Mouse (Mus musculus): Measurements from ENCODE around the gene Fam205a1. TPM values are rescaled to one million over a fixed set of nuclear protein-coding genes. Genes with fewer than 3 reads are reported as not detected.
"Not testable (repeated sequence)": the region's sequence is repeated elsewhere in the genome, so short reads cannot be mapped to it uniquely, and the experiment has no call there.

Gene Fam205a1
- polyA plus RNA-seq, 1 experiment from 2014 or later: 0.29 TPM

- Histone ChIP-seq H3K27me3 (replicated peaks; ENCODE audit: control insufficient read depth, insufficient read depth, low read length) (no peaks in the 10 kb centered on the region), H3K9ac (ENCODE audit: low read depth, low read length) (peak overlapping the region; percentile 47; the same call in 1 of the 2 replicates), H3K9me3 (ENCODE audit: control insufficient read depth, low read length) (no peaks in the 10 kb centered on the region), H3K4me1 (replicated peaks; ENCODE audit: control insufficient read depth, insufficient read depth, low read length) (peaks cover 12% of the 10 kb centered on the region), H3K4me3 (ENCODE audit: low read depth, low read length) (no peak overlapping the region), H3K27ac (ENCODE audit: low read depth, low read length) (peak overlapping the region; percentile 63), H3K4me2 (peak overlapping the region; percentile 4), H3K36me3 (ENCODE audit: control insufficient read depth, insufficient read depth, low read length) (no peaks in the 10 kb centered on the region)
- 82% methylated on average over 5 of the region's 5 CpGs for WGBS
- no peak for ATAC-seq (replicated peaks; ENCODE audit: low FRiP score)
- no peak for DNase-seq (ENCODE audit: low spot score)
Measured at GRCm38 (mm10) chr4:42868193-42868592, 14.5 kb upstream of the Fam205a1 start.

- H3K4me1 ChIP-seq (replicated peaks; ENCODE audit: control insufficient read depth, insufficient read depth, low read length): peaks cover 12% of the 10 kb centered on the region
- ATAC-seq (replicated peaks; ENCODE audit: low FRiP score) (peak; percentile 95), DNase-seq (ENCODE audit: low spot score) (no peak)
- whole genome bisulfite sequencing: 33% methylated on average over 3 of the region's 3 CpGs
- H3K27ac ChIP-seq (ENCODE audit: low read depth, low read length): peak overlapping the region; percentile 63
- H3K9ac ChIP-seq (ENCODE audit: low read depth, low read length): no peak overlapping the region
- H3K27me3 ChIP-seq (replicated peaks; ENCODE audit: control insufficient read depth, insufficient read depth, low read length): no peaks in the 10 kb centered on the region
- no peaks in the 10 kb centered on the region for H3K9me3 ChIP-seq (ENCODE audit: control insufficient read depth, low read length)
- no peak overlapping the region for H3K4me3 ChIP-seq (ENCODE audit: low read depth, low read length)
- no peaks in the 10 kb centered on the region for H3K36me3 ChIP-seq (ENCODE audit: control insufficient read depth, insufficient read depth, low read length)
- H3K4me2 ChIP-seq: no peak overlapping the region
Measured at GRCm38 (mm10) chr4:42867390-42867789, 13.7 kb upstream of the Fam205a1 start.

- H3K9ac ChIP-seq (ENCODE audit: low read depth, low read length); H3K4me3 ChIP-seq (ENCODE audit: low read depth, low read length); H3K27ac ChIP-seq (ENCODE audit: low read depth, low read length): not testable (repeated sequence)
Measured at GRCm38 (mm10) chr4:42863487-42863886, 9.8 kb upstream of the Fam205a1 start.

GRCm38 (mm10) chr4:42860483-42860882, 6.8 kb upstream of the Fam205a1 start:
- H3K9me3 ChIP-seq (ENCODE audit: control insufficient read depth, low read length); H3K27me3 ChIP-seq (replicated peaks; ENCODE audit: control insufficient read depth, insufficient read depth, low read length); H3K36me3 ChIP-seq (ENCODE audit: control insufficient read depth, insufficient read depth, low read length); H3K4me1 ChIP-seq (replicated peaks; ENCODE audit: control insufficient read depth, insufficient read depth, low read length); H3K4me3 ChIP-seq (ENCODE audit: low read depth, low read length): not testable (repeated sequence)
- Histone ChIP-seq H3K27ac (ENCODE audit: low read depth, low read length) (peak overlapping the region; percentile 77), H3K9ac (ENCODE audit: low read depth, low read length) (peak overlapping the region; percentile 37; the same call in 1 of the 2 replicates), H3K4me2 (peak overlapping the region; percentile 23; the same call in 1 of the 2 replicates)
- peak; percentile 97 for ATAC-seq (replicated peaks; ENCODE audit: low FRiP score)
- DNase-seq (ENCODE audit: low spot score): peak; percentile 56
- 45% methylated on average over 9 of the region's 9 CpGs for WGBS

More at GRCm38 (mm10) chr4:42863487-42863886, 9.8 kb upstream of the Fam205a1 start:
- not testable (repeated sequence) for H3K9me3 ChIP-seq (ENCODE audit: control insufficient read depth, low read length); H3K27me3 ChIP-seq (replicated peaks; ENCODE audit: control insufficient read depth, insufficient read depth, low read length); H3K36me3 ChIP-seq (ENCODE audit: control insufficient read depth, insufficient read depth, low read length); H3K4me1 ChIP-seq (replicated peaks; ENCODE audit: control insufficient read depth, insufficient read depth, low read length); DNase-seq (ENCODE audit: low spot score)
- ATAC-seq (replicated peaks; ENCODE audit: low FRiP score): peak; percentile 77
- 73% methylated on average over 5 of the region's 5 CpGs for WGBS
- peak overlapping the region; percentile 26 for H3K4me2 ChIP-seq

- H3K4me2 ChIP-seq; H3K27ac ChIP-seq (ENCODE audit: low read depth, low read length); H3K4me3 ChIP-seq (ENCODE audit: low read depth, low read length); H3K36me3 ChIP-seq (ENCODE audit: control insufficient read depth, insufficient read depth, low read length); H3K9me3 ChIP-seq (ENCODE audit: control insufficient read depth, low read length); H3K27me3 ChIP-seq (replicated peaks; ENCODE audit: control insufficient read depth, insufficient read depth, low read length); H3K9ac ChIP-seq (ENCODE audit: low read depth, low read length); H3K4me1 ChIP-seq (replicated peaks; ENCODE audit: control insufficient read depth, insufficient read depth, low read length); DNase-seq (ENCODE audit: low spot score); ATAC-seq (replicated peaks; ENCODE audit: low FRiP score): not testable (repeated sequence)
- 64% methylated on average over 1 of the region's 1 CpGs for WGBS
Measured at GRCm38 (mm10) chr4:42856671-42857070, 3.0 kb upstream of the Fam205a1 start, which contains the start of gene Gm12394. TSS of gene Gm12394 (minus strand) at chr4:42856771.

Other genes with a start within 250 kb of the Fam205a1 start
- gene Gm10591, start 241.7 kb downstream of the Fam205a1 start, polyA plus RNA-seq (2014; fragmentation: Nextera tagmentation; extraction: Ambion mirVana): not detected in 2 replicates
- not detected in 2 replicates for gene Gm2564, start 224.2 kb downstream of the Fam205a1 start, polyA plus RNA-seq (2014; fragmentation: Nextera tagmentation; extraction: Ambion mirVana)
- gene Ccl27b, start 198.6 kb downstream of the Fam205a1 start, polyA plus RNA-seq (2014; fragmentation: Nextera tagmentation; extraction: Ambion mirVana): not detected in 2 replicates
- not detected in 2 replicates for gene Il11ra2, start 192.0 kb downstream of the Fam205a1 start, polyA plus RNA-seq (2014; fragmentation: Nextera tagmentation; extraction: Ambion mirVana)
- not detected in 2 replicates for gene 4930578G10Rik, start 118.3 kb downstream of the Fam205a1 start, polyA plus RNA-seq (2014; fragmentation: Nextera tagmentation; extraction: Ambion mirVana)
- not detected in 2 replicates for gene Ccl19, start 97.3 kb downstream of the Fam205a1 start, polyA plus RNA-seq (2014; fragmentation: Nextera tagmentation; extraction: Ambion mirVana)
- gene Ccl21a, start 79.9 kb downstream of the Fam205a1 start, polyA plus RNA-seq (2014; fragmentation: Nextera tagmentation; extraction: Ambion mirVana): 0.65 and 1.2 TPM in 2 replicates
- gene Gm12394, start 2.9 kb upstream of the Fam205a1 start, polyA plus RNA-seq (2014; fragmentation: Nextera tagmentation; extraction: Ambion mirVana): 0.11 and 0.18 TPM in 2 replicates
- 0.71 and 0.75 TPM in 2 replicates for gene Fam205c, start 20.3 kb upstream of the Fam205a1 start, polyA plus RNA-seq (2014; fragmentation: Nextera tagmentation; extraction: Ambion mirVana)
- gene Phf24, start 62.8 kb upstream of the Fam205a1 start, polyA plus RNA-seq (2014; fragmentation: Nextera tagmentation; extraction: Ambion mirVana): 0.38 and 0.42 TPM in 2 replicates
- 2.0 and 3.0 TPM in 2 replicates for gene Dnajb5, start 95.9 kb upstream of the Fam205a1 start, polyA plus RNA-seq (2014; fragmentation: Nextera tagmentation; extraction: Ambion mirVana)
- gene 1700022I11Rik, start 115.7 kb upstream of the Fam205a1 start, polyA plus RNA-seq (2014; fragmentation: Nextera tagmentation; extraction: Ambion mirVana): 0.41 and 0.53 TPM in 2 replicates
- gene Vcp, start 146.6 kb upstream of the Fam205a1 start, polyA plus RNA-seq (2014; fragmentation: Nextera tagmentation; extraction: Ambion mirVana): 452 and 513 TPM in 2 replicates
- 18.2 and 18.6 TPM in 2 replicates for gene Fancg, start 156.6 kb upstream of the Fam205a1 start, polyA plus RNA-seq (2014; fragmentation: Nextera tagmentation; extraction: Ambion mirVana)
- gene Pigo, start 171.9 kb upstream of the Fam205a1 start, polyA plus RNA-seq (2014; fragmentation: Nextera tagmentation; extraction: Ambion mirVana): 22.5 and 23.3 TPM in 2 replicates
- gene Stoml2, start 177.8 kb upstream of the Fam205a1 start, polyA plus RNA-seq (2014; fragmentation: Nextera tagmentation; extraction: Ambion mirVana): 409 and 425 TPM in 2 replicates
- 6.0 and 7.4 TPM in 2 replicates for gene Fam214b, start 192.3 kb upstream of the Fam205a1 start, polyA plus RNA-seq (2014; fragmentation: Nextera tagmentation; extraction: Ambion mirVana)
- 2.0 and 2.4 TPM in 2 replicates for gene Unc13b, start 205.1 kb upstream of the Fam205a1 start, polyA plus RNA-seq (2014; fragmentation: Nextera tagmentation; extraction: Ambion mirVana)